Mouse (Mus musculus) ES-E14 (cell line): ENCODE results near the gene Rtp1.

Experiments used
- CHD2 ChIP-seq: IDR thresholded peaks from 2 replicates; pipeline ENCODE4 v1.6.1; 2014; ENCODE audit warnings: mild to moderate bottlenecking, low read depth, low read length, inconsistent platforms
- HCFC1 ChIP-seq: IDR thresholded peaks from 2 replicates; pipeline ENCODE4 v1.6.1; 2012; ENCODE audit warnings: low read length, inconsistent platforms, borderline replicate concordance; ENCODE audit not compliant: insufficient read depth
- ZC3H11A ChIP-seq: IDR thresholded peaks from 2 replicates; pipeline ENCODE4 v1.6.1; 2012; ENCODE audit warnings: low read depth, mild to moderate bottlenecking, inconsistent platforms, low read length, borderline replicate concordance
- ZNF384 ChIP-seq: IDR thresholded peaks from 2 replicates; pipeline ENCODE4 v1.6.1; 2012; ENCODE audit warnings: low read depth, low read length, inconsistent platforms

GRCm38 (mm10) chr16:23463671-23464347, 34.9 kb downstream of the Rtp1 start:
- TF ChIP-seq ZC3H11A: no peak
- TF ChIP-seq ZNF384: no peak
- no peak for TF ChIP-seq HCFC1
- TF ChIP-seq CHD2: no peak
